Mouse (Mus musculus): ENCODE measurements at regions not wholly inside any gene's neighbourhood (a gene's known extent, or its start where the extent isn't known, plus 50 kb on each side); places are given as distances from the start of the nearest gene placed in this dataset.

DNA sequence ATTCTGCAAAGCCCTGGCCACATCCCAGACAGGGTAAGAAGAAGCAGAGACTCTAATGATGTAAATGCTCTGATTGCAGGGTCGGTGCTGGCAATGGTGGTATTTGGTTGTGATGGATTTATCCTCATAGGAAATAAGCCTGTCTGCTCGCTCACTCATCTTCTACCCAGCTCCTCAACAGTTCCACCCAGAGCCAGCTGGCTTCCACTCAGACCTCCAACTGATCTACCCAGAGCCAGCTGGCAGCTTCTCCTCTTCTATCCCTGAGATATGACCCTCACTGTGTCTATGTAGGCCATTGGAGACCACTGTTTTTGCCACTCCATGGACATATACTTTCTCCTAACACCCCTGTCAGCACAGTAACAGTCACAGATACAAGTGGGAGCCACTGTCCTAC is 231.4 kb downstream of the Lpin1 start:
- no peak for TF ChIP-seq CTCF (IDR thresholded peaks at IDR 0.05; ENCODE audit: extremely low read depth, insufficient read length, insufficient replicate concordance, low read depth, low read length)
- TF ChIP-seq POLR2A (IDR thresholded peaks at IDR 0.05; ENCODE audit: low read depth, low read length): no peak

Data from small intestine, adult 2 months (tissue).